Mouse (Mus musculus): ENCODE data around the gene Zfp37.

DNA sequence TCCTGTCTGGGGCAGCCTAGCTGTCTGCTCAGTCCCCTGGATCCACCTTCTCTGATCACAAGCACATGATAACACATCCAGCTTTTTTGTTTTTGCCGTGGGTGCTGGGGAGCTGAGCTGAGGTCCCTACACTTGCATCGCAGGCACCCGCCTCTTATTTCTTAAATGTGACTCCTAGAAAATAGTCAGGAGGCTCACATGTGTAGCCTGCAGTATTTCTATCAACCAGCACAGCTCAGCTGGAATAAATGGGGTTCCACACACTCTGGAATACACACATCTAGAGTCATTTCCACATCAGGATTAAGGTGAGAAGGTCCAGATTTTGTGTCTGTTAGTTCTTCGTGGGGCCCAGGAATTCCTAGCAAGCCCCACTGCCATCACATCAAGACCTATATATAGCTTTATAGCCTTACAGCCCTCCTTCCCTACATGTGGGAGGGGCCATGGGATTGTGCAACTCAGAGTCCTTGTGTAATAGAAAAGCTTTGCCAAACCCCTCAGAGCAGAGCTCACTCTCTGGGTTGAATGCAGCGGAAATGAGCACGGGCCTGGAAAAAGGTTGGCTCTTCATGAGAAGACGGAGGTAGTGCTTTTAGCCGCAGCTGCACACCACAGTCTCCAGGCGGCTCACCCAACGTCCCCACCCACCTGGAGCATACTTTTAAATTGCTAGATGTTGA, 34.4 kb upstream of the Zfp37 start:
- TF ChIP-seq CTCF (IDR thresholded peaks at IDR 0.05; ENCODE audit: control insufficient read depth, insufficient read depth, insufficient read length) = no peak
- TF ChIP-seq USF1 (IDR thresholded peaks at IDR 0.05; ENCODE audit: low read depth) = no peak
- TF ChIP-seq MAX (IDR thresholded peaks at IDR 0.05) = no peak
- TF ChIP-seq MYOD1 (IDR thresholded peaks at IDR 0.05; ENCODE audit: control insufficient read depth, insufficient read length, low read depth) = no peak
- TF ChIP-seq MYOG (IDR thresholded peaks at IDR 0.05; ENCODE audit: control insufficient read depth, extremely low read depth, insufficient read length) = no peak
